Mouse (Mus musculus): Measurements from ENCODE around the gene Negr1.

Gene Negr1

GRCm38 (mm10) chr3:156690059-156690605 lies 128.5 kb downstream of the Negr1 start:
- DNase-seq, result no peak

GRCm38 (mm10) chr3:156698687-156699086 lies 137.1 kb downstream of the Negr1 start:
- DNase-seq, result no peak

GRCm38 (mm10) chr3:156703241-156703640 lies 141.6 kb downstream of the Negr1 start:
- no peak for DNase-seq

GRCm38 (mm10) chr3:156710240-156710639 lies 148.6 kb downstream of the Negr1 start:
- peak in 1 of 2 experiments; percentile 8 for DNase-seq

- DNase-seq, result no peak
Observed at GRCm38 (mm10) chr3:156710693-156711092, 149.1 kb downstream of the Negr1 start.

- DNase-seq, result no peak
Observed at GRCm38 (mm10) chr3:156736335-156736734, 174.7 kb downstream of the Negr1 start.

GRCm38 (mm10) chr3:156739529-156739928 lies 177.9 kb downstream of the Negr1 start:
- DNase-seq, result no peak

- no peak for DNase-seq
Observed at GRCm38 (mm10) chr3:156743266-156743665, 181.7 kb downstream of the Negr1 start.

GRCm38 (mm10) chr3:156745218-156745770 lies 183.7 kb downstream of the Negr1 start:
- no peak for DNase-seq

- no peak for DNase-seq
Observed at GRCm38 (mm10) chr3:156747456-156747855, 185.9 kb downstream of the Negr1 start.

GRCm38 (mm10) chr3:156753780-156754373 lies 192.3 kb downstream of the Negr1 start:
- DNase-seq, result no peak

GRCm38 (mm10) chr3:156754790-156755530 lies 193.4 kb downstream of the Negr1 start:
- DNase-seq, result no peak

- DNase-seq, result no peak
Observed at GRCm38 (mm10) chr3:156765015-156765414, 203.4 kb downstream of the Negr1 start.

- DNase-seq, result no peak
Observed at GRCm38 (mm10) chr3:156766171-156766845, 204.7 kb downstream of the Negr1 start.

- DNase-seq, result no peak
Observed at GRCm38 (mm10) chr3:156771626-156772025, 210.0 kb downstream of the Negr1 start.

GRCm38 (mm10) chr3:156772057-156772456 lies 210.5 kb downstream of the Negr1 start:
- DNase-seq, result no peak

GRCm38 (mm10) chr3:156784309-156784852 lies 222.8 kb downstream of the Negr1 start:
- no peak for DNase-seq

- DNase-seq, result no peak
Observed at GRCm38 (mm10) chr3:156786355-156786754, 224.8 kb downstream of the Negr1 start.

- no peak for DNase-seq
Observed at GRCm38 (mm10) chr3:156791234-156791633, 229.6 kb downstream of the Negr1 start.

- DNase-seq, result no peak
Observed at GRCm38 (mm10) chr3:156792743-156793142, 231.1 kb downstream of the Negr1 start.

GRCm38 (mm10) chr3:156794091-156794490 lies 232.5 kb downstream of the Negr1 start:
- DNase-seq, result peak; percentile 26 to 61

- peak; percentile 16 to 17 for DNase-seq
Observed at GRCm38 (mm10) chr3:156794610-156795009, 233.0 kb downstream of the Negr1 start.
